Mouse (Mus musculus) thymus, postnatal 0 days (tissue): ENCODE measurements around the gene Morc1. TPM values are rescaled to one million over a fixed set of nuclear protein-coding genes. Genes with fewer than 3 reads are reported as not detected.

ENCODE experiments used
- DNase-seq: peaks from one replicate; pipeline ENCODE4 v3.0.0-alpha.2; 2015; ENCODE audit warnings: low spot score
- polyA plus RNA-seq: library from polyadenylated mRNA; unstranded; fragments of >200 nt; fragmentation: Nextera tagmentation; extraction: Ambion mirVana; gene quantifications from 2 replicates; pipeline ENCODE4 v1.2.1, GENCODE M21; 2015

Gene Morc1
- polyA plus RNA-seq, 1 experiment from 2014 or later, result 12.4 TPM

DNA sequence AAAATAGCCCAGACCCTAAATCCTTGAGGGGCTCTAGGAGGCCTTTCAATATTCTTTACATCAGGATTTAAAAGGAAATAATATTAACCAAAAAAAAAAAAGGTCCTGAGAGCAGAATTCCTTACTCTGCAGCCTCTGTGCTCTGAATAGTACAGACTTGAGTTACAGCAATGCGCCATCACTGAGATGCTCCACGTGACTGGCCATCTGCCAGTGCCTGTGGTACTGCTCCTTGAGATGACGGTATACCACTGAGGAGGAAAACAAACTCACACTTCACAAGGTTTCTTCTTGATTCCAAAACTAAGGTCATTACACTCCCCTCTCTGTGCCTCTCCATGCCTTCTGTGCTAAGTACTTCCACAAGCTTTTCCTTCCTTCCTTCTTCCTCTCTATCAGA, 195.1 kb downstream of the Morc1 start:
- DNase-seq, result no peak

DNA sequence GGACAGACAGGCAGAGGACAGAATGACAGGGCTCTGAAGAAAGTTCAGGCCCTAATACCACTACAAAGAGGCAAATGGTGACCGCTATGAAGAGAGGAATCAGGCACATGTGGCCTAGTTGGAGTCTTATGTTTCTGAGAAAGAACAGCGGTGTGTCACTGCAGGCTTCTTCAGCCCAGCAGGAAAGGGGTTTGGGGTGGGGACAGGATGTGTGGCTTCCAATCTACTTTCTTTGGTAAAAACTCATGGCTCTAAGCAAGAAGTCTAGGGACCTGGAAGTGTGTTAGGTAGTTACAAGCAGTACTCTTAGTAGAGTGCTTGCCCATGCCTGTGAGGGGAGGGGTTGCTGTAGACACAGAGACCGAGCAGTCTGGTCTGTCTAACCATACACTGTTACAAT, 196.3 kb downstream of the Morc1 start:
- peak; percentile 67 for DNase-seq

DNA sequence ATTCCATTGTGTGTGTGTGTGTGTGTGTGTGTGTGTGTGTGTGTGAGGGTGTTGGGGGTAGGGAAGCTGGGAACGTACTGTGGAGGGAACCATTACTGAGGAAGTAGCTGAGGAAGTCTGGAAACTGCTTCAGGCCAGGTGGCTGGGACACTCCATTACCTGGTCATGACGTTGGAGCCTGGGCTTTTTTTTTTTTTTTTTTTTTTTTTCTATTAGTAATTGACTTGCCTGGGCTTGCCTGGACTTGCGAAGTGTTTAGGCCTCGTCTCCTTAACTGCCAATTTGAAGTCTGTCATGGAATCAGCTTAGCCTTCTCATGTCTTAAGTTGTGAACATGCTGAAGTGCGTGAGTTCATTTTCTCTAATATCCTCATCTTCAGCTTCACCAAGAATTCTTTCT, 198.7 kb downstream of the Morc1 start:
- DNase-seq, result no peak

DNA sequence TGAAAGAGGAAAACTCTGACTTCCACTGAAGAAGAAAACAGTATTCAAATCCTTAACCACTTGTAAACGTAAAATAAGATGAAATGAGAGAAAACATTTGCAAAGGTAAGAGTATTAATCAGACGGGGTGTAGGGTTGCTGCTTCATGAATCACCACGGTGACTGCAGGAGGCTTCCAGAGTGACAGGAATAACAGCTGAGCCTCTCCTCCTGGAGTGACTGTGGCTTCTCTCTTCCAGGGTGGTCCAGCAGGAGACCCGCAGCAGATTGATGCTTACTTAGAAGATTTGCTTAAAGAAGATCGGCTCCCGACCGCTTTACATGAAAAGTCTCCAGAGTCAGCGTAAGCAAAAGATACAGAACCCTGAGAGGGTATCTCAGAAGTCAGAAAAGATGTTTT, 199.4 kb downstream of the Morc1 start:
- no peak for DNase-seq

DNA sequence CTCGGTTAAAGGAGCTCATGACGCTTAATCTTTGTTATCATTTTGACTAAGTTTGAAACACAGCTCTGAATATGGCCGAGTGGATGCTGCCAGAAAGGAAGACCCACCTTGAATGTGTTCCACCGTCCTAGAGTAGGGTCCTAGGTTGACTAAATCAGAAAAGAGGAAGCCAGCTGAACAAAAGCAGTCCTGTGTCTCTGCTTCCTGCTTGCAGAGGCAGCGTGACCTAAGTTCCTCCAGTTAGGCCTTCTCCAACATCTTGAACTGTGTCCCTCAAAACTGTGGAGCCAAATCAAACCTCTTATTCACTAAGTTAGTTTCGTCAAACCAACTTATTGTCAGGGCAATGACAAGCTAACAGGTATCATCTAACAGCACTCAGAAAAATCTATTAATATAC, 201.3 kb downstream of the Morc1 start:
- no peak for DNase-seq

DNA sequence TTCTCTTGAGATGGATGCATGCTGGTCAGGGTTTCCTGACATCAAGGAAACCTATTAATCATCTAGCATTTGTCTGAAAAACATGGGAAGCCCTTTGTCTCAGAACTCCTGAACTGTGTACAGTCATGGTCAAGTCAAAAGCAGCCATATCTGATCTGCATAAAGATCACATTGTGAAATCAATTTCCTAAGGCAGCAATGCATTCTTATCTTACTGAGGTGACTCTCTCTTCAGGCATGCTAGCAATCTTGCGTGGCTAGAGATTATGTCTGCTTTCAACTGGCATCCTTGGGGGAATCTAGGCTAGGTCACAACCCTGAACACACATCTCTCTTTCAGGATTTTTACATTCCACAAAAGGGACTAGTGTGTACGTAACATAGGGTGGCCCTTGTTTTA, 215.2 kb downstream of the Morc1 start:
- no peak for DNase-seq

DNA sequence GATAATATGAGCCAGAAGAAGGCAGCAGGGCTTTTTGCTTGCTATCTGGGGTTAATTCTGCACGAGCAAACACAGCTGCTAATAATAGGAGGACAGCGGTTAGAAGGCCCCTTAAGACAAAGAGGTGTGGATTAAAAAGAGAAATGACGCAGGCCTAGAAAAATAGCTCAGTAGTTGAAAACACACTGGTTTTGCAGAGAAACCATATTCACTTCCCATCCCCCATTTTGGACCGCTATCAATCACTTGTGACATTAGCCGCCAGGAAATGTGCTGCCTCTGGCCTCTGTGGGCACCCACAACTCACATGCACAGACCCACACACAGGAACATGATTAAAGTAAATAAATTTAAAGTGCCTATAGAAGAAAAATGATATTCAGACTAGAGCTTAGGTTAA, 240.7 kb downstream of the Morc1 start:
- DNase-seq, result no peak

DNA sequence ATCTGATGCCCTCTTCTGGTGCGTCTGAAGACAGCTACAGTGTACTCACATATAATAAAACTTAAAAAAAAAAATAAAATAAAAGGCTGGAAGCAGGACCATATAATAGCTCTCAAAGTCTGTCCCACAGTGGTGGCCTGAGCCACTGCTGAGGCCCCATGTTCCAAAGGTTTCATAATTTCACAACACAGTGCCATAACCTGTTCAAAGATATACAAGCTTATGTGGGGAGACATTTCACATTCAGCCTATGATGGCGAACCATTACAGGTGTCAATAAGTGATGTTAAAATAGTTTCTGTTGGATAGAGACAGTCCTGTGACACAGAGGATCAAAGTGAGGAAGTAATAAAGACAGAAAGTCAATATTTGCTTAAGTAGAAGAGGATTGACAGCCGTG, 241.6 kb downstream of the Morc1 start:
- no peak for DNase-seq

DNA sequence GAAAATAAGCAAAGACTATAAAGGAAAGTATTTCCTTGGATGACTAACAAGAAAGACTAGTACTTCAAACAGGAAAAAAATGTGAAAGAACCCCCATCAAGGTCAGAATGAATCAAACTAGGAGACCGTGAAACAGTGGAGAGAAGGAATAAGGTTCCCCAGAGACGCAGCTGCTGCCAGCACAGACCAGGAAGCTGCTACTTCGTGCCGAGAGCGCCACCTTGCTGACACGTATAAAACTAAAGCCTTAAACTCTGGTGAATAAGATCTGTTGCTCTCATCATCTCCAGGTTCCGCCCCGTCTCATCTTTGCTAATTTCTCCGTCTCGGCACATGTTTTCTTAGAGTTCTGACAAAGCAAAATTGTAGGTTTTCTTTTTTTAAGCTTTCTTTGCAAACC, 244.6 kb downstream of the Morc1 start:
- DNase-seq, result peak; percentile 92

DNA sequence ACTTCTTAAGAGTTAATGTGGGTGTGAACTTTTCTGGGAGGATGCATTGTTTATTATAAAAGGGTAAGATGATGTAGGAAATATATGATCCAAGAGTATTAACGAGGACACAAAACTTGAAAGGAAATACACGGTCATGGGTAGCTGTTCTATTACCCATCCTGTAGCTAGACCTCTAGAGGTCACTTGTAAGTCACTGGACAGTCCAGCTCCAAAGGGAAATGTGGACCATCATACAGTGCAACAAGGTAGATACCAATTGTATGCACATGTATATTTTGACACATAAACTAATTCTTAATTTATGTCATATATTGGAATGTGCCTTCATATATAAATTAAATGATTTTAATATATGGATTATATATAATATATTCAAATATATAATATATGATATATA, 245.2 kb downstream of the Morc1 start:
- DNase-seq, result no peak

DNA sequence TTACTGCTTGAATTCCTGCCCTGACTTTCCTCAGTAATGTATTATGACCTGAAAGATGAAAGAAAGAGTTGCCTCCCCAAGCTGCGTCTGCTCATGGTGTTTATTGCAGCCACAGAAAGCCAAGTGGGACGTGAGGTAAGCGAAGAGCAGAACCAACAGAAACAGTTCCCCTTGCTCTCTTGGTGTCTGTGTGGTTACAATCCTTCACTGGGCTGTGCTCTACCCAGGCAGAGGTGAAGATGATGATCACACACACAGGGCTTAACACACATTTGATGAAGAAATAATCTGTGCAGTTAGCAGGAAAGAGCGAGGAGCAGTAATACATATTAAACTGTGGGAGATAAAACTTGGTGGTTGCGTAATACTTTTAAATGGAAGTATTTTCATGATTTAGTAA, 246.3 kb downstream of the Morc1 start:
- DNase-seq, result no peak

DNA sequence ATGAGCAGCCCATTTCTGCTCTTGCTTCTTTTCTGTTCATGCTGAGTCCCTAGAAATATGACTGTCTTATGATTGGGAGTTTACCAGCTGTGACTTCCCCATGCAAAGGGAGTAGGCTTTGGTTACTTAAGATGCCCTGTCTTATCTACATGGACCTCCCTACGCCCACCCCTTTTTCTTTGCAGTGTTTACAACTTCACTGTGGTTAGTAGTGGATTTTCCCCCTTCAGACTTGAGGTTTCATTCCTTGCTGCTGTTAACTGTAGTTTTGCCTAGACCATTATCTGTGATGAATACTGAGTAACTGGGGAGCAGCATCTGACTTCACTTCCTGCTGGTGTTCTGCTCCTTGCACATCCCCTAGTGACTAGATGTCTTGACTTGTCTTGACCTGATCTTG, 247.0 kb downstream of the Morc1 start:
- no peak for DNase-seq

Other genes with a start within 250 kb of the Morc1 start
- gene Dppa4, start 147.5 kb upstream of the Morc1 start, polyA plus RNA-seq, result not detected in 2 replicates
- not detected in 2 replicates for gene Dppa2, start 127.3 kb upstream of the Morc1 start, polyA plus RNA-seq
- not detected in 2 replicates for gene Gm5485, start 18.8 kb upstream of the Morc1 start, polyA plus RNA-seq